Mouse (Mus musculus): Measurements from ENCODE around the gene Polr3g.
"Not testable (repeated sequence)": the region's sequence is repeated elsewhere in the genome, so short reads cannot be mapped to it uniquely, and the experiment has no call there.

Polr3g gene

DNA sequence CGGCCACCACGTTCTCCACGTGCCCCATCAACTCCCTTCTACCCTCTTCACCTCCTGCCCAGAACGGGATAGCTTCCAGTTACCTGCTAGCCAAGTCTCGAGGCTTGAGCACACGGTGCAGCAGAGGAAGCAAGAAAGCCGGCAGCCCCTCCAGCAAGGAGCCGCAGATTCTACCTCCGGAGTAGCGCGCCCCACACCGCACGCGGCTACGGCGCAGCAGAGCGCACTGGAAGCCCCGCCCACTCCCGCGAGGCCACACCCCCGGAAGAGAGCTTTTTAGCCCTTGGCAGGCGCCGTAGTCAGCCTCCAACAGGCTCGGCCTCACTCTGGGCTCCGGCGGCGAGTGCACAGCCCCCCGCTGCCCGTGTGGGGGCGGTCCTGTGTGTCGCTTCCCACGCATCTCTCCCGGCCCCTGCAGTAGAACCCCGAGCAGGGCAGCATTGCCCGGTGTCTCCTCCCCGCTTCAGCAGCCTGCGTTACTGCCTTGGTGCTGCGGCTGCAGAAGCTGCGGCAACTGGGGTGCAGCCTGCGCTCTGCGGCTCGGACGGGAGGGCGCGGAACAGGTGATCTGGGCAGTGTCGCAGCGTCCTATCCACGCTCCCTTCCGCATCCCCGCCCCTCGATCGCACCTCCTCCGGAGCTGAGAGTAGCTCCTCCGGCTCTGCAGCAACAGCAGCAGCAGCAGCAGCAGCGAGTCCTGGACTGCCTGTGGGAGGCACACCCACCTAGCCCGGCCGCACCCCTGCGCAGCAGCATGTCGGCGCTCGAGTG is at the start of gene Polr3g, which contains the start of gene Mblac2:
Gene Polr3g (minus strand): TSS at position 239 of the 771 bp plus-strand sequence.
Gene Mblac2 (plus strand): TSS at position 567 of the 771 bp plus-strand sequence.
- DNase-seq = peak; percentile 97

GRCm38 (mm10) chr13:81760379-81760778 is 49.6 kb upstream of the Polr3g start:
- DNase-seq = peak; percentile 54

- DNase-seq = no peak
These were observed 46.3 kb upstream of the Polr3g start for GRCm38 (mm10) chr13:81757058-81757660.

- DNase-seq = no peak
These were observed 44.5 kb upstream of the Polr3g start for GRCm38 (mm10) chr13:81755324-81755723.

- DNase-seq = no peak
These were observed 44.1 kb upstream of the Polr3g start for GRCm38 (mm10) chr13:81754878-81755277.

DNA sequence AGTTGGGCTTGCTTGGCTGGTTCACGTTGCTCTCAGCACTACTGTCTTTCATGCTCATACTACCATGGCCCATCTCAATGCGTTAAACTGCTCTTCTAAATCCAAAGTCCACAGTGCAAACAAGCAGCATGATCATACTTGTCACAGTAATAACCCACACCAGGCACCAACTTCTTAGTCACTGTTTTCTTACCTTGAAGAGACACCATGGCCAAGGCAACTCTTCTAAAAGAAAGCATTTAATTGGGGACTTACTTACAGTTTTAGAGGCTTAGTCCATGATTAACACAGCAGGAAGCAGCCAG is 33.2 kb upstream of the Polr3g start:
- DNase-seq = no peak

GRCm38 (mm10) chr13:81743391-81744091 is 32.7 kb upstream of the Polr3g start:
- no peak for DNase-seq

- no peak for DNase-seq
These were observed 30.1 kb upstream of the Polr3g start for GRCm38 (mm10) chr13:81740898-81741297.

DNA sequence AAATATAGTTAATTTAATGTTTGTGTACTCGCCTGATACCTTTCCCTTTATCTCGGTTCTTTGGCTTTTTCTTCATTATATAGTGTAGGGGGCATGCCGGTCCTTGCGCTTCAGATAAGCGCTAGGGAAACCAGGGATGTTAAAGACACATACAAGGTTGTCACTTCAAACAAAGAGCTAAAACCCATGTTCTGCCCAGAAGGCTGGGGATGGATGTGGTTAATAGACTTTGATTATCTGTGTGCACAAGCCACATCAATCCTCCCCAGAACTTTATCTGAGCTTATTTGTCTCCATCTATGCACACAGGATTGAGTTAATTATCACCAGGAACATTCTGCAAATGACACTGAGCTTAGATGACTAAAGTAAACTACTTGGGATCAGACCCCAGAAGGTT is 25.8 kb upstream of the Polr3g start:
- no peak for DNase-seq

GRCm38 (mm10) chr13:81730362-81730761 is 19.5 kb upstream of the Polr3g start:
- no peak for DNase-seq

GRCm38 (mm10) chr13:81729102-81729501 is 18.3 kb upstream of the Polr3g start:
- no peak for DNase-seq

DNA sequence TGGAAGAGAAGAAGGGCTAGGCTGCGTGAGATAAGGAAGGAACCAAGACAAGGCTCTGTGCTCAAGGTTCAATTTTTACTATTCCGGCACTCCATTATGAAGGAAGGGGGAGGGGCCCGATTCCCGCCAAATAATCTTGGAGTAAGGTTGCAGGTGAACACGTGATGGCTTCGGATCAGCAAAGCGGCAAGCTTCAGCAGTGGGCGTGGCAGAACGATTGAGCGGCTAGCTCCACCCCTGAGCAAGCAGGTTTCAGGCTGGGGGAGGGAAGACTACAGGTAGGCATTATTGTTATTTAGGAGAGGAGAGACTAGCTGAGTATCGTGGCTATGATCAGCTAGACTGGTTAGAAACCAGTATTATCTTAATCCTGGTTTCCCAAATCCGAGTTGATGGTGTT is 17.3 kb upstream of the Polr3g start:
- DNase-seq = not testable (repeated sequence)

GRCm38 (mm10) chr13:81713896-81714295 is 3.1 kb upstream of the Polr3g start:
- no peak for DNase-seq

DNA sequence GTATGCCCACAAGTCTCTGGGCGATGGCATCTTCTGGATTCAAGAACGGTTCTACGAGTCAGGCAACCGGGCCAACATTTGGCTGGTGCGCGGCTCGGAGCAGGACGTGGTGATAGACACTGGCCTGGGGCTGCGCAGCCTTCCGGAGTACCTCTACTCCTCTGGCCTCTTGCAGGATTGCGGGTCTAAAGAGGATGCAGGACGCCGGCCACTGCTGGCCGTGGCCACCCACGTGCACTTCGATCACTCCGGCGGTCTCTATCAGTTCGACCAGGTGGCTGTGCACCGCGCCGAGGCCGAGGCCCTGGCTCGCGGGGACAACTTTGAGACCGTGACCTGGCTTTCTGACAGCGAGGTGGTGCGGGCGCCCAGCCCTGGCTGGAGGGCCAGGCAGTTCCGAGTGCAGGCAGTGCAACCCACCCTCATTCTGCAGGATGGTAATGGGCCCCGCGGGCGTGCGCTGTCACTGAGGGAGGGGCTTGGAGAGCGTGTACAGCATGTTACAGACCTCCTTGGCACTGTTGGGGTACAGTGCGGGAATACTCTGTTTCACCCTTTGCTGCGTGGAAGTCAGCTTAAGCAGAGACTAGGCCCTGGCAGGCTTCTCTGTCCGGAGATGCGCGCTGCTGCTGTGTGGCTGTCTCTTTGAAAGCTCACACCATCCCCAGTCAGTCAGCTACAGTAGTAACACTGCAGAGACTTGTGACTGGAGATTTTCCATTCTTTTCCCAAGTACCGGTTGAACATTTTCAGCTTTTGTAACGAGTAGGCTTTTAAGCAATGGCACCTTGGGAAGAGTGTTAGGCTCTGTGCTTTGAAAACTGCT is 946 bp upstream of the Polr3g start:
- DNase-seq = no peak

GRCm38 (mm10) chr13:81710266-81710665 is 547 bp downstream of the Polr3g start:
- DNase-seq = no peak

- no peak for DNase-seq
These were observed 1.0 kb downstream of the Polr3g start for GRCm38 (mm10) chr13:81709805-81710204.

GRCm38 (mm10) chr13:81706311-81706710 is 4.5 kb downstream of the Polr3g start:
- DNase-seq = no peak

DNA sequence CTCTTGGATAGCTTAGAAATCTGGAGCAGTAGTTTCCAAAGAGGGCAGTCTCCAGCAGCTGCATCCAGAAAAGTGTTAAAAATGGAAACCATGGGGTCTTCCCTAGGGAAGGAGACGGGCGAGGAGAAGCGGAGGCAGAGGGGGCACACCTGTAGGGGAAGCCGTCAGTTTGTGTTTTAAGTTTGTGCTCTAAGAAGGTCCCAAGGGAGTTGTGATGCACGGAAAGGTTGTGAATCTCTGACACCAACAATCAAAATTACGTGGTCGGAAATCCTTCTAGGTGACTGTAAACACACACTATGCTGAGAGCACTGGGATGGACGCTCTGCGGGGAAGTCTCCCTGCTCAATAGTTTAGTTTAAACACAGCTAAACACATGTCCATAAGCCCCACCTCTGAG is 7.2 kb downstream of the Polr3g start:
- no peak for DNase-seq

DNA sequence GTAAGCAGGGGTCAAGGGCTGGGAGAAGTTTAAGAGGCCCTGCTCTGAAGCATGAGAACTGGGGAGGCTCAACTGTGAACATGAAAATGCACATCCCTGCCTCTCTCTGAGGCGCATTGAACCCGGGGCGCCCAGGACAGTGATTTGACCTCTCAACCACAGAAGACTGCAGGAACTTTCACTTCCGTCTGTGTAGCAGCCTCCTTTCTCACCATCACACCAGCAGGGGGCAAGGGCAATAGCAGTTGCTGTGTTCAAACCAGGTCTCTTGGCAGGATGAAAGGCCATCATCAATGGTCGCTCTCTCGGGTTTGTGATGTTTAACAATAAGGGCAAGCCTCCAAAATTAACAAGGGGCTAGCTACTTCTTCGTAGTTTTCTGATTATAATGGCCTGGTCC is 7.7 kb downstream of the Polr3g start:
- no peak for DNase-seq

DNA sequence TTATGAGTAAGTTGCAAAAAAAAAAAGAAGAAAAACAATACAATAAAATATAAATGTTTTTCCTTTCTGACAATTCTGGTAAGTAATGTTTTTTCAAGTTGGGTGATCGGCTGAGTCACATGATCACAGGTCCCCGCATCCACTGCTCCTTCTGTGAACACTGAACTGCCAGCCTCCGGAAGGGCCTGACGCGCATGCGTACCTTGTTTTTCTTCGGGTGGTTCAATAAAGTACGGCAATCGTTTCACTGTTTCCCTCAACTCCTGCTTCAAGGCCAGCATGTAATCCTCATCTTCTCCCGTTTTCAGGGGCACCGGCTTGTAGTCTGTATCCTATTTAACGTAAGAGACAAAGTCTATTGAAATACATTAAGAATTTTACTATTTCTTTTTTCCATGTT is 16.4 kb downstream of the Polr3g start:
- no peak for DNase-seq

DNA sequence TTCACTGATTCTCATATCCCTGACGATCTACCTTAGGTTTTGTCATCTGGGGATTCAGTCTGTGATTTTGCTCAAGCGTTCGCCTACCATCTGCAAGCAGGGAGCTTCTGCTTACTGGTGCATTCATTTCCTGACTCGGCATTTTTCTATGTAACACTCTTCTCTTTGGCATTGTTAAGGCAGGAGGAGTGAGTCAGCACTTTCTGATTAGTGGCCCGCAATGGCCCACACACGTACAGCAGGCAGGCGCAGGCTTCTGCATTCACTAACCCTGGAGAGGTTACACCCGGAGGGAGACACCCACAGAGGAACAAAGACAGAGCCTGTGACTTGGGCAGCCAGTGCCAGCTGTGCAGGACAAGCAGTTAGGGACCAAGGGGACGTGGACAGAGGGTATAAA is 19.2 kb downstream of the Polr3g start:
- no peak for DNase-seq

- no peak for DNase-seq
These were observed 20.3 kb downstream of the Polr3g start for GRCm38 (mm10) chr13:81690477-81690876.

DNA sequence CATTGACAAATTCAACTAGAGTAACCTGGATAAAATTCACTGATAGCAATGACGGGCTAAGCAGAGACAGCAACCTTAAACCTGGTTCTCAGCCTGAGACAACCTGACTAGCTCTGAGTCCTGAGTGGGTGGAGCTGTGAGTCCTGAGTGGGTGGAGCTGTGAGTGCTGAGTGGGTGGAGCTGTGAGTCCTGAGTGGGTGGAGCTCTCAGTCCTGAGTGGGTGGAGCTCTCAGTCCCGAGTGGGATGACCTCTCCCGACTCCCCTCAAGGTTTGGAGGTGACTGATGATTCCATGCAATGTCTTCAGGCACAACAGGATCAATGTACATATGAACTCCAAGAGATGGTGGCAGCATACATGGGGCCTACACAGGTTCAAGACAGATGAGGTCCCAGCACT is 21.2 kb downstream of the Polr3g start:
- no peak for DNase-seq
